ENCODE assay signal across 10 mouse cellular contexts in the genomic region with DNA sequence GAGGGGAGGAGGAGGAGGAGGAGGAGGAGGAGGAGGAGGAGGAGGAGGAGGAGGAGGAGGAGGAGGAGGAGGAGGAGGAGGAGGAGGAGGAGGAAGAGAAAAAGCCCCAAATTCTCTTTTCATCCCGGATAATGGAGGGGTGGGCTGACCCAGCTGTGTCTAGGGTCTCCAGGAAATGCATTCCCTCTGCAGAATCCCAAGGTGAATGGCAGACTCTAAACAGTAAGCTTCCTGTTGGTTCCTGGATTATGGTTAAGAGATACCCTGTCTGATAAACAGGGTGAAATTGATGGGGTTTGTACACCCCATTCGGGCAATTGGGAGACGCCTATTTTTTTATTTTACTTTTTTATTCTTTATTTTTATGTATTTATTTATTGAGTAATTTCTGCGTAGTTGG. TPM values are rescaled to one million over a fixed set of nuclear protein-coding genes. Genes with fewer than 3 reads are reported as not detected.
A peak's percentile ranks its signal among the peaks of the same experiment; 100 is the strongest.
DNase-seq lines count a peak whose midpoint lies in the region; ATAC-seq and TF ChIP-seq lines count a peak whose summit lies in the region.
"Had no signal": no experiment of that assay in that cellular context is flagged by ENCODE, and none has a peak within 500 bp of the region (broad histone marks: within the 10 kb centered on the region; RNA-seq: fewer than 3 reads in every experiment).

No protein-coding gene starts in this region.

- peak overlapping the region; percentile 64 for H3K4me3 ChIP-seq in forebrain, embryonic 10.5 days
- no peak overlapping the region; the same call in 1 of the 2 replicates for H3K4me3 ChIP-seq in forebrain, embryonic 11.5 days (ENCODE audit: low read depth, low read length)
- peak overlapping the region; percentile 22 for H3K4me3 ChIP-seq in forebrain, embryonic 16.5 days (replicated peaks; ENCODE audit: low read length)
- peak overlapping the region; percentile 57 for H3K4me3 ChIP-seq in midbrain, embryonic 12.5 days

- no peaks in the 10 kb centered on the region for H3K27me3 ChIP-seq in forebrain, embryonic 10.5 days (ENCODE audit: poor library complexity, severe bottlenecking)
- H3K27me3 ChIP-seq in forebrain, embryonic 11.5 days (ENCODE audit: control insufficient read depth, insufficient read depth, low read length), result no peaks in the 10 kb centered on the region
- H3K27me3 ChIP-seq in forebrain, embryonic 16.5 days (replicated peaks; ENCODE audit: control insufficient read depth, insufficient read depth, low read length), result no peaks in the 10 kb centered on the region
- H3K27me3 ChIP-seq in midbrain, embryonic 12.5 days, result no peaks in the 10 kb centered on the region
- H3K27me3 ChIP-seq: embryonic facial prominence, embryonic 13.5 days had no signal

- H3K9me3 ChIP-seq in forebrain, embryonic 10.5 days, result no peaks in the 10 kb centered on the region; the same call in 1 of the 2 replicates
- no peaks in the 10 kb centered on the region for H3K9me3 ChIP-seq in forebrain, embryonic 11.5 days (ENCODE audit: control insufficient read depth, low read length)
- peaks cover under 1% of the 10 kb centered on the region; the same call in 1 of the 2 replicates for H3K9me3 ChIP-seq in forebrain, embryonic 16.5 days (ENCODE audit: control insufficient read depth, low read length)
- H3K9me3 ChIP-seq in midbrain, embryonic 12.5 days, result no peaks in the 10 kb centered on the region
- H3K9me3 ChIP-seq: embryonic facial prominence, embryonic 13.5 days had no signal

- peak overlapping the region; percentile 85 for H3K27ac ChIP-seq in forebrain, embryonic 10.5 days
- H3K27ac ChIP-seq in forebrain, embryonic 11.5 days (ENCODE audit: low read depth, low read length), result no peak overlapping the region
- H3K27ac ChIP-seq in forebrain, embryonic 16.5 days (ENCODE audit: low read length), result no peak overlapping the region
- no peak overlapping the region for H3K27ac ChIP-seq in midbrain, embryonic 12.5 days (replicated peaks)

- TF ChIP-seq CTCF in brain, embryonic 14.5 days (IDR thresholded peaks at IDR 0.05; ENCODE audit: borderline replicate concordance, extremely low read depth, insufficient read depth, insufficient read length), result no peak

- DNase-seq in forebrain, embryonic 10.5 days (ENCODE audit: extremely low spot score, low spot score), result no peak
- no peak for DNase-seq in forebrain, embryonic 11.5 days (ENCODE audit: low spot score)
- peak; percentile 4 for DNase-seq in brain, embryonic 14.5 days (ENCODE audit: low read depth)
- DNase-seq in gastrocnemius, postnatal 36 days, result no peak
- DNase-seq in left cerebral cortex, postnatal 36 days (ENCODE audit: low spot score in 2 of 2), result no peak
- DNase-seq in layer of hippocampus, adult 8-10 months (ENCODE audit: low spot score in 2 of 2), result no peak

- H3K4me1 ChIP-seq in forebrain, embryonic 10.5 days, result no peaks in the 10 kb centered on the region
- no peaks in the 10 kb centered on the region for H3K4me1 ChIP-seq in forebrain, embryonic 11.5 days (replicated peaks; ENCODE audit: control insufficient read depth, insufficient read depth, low read length)
- H3K4me1 ChIP-seq in forebrain, embryonic 16.5 days (replicated peaks; ENCODE audit: control insufficient read depth, insufficient read depth, low read length), result 0 out of 2 replicates have a peak, but pooled peaks cover 2% of the 10 kb centered on the region
- no peaks in the 10 kb centered on the region for H3K4me1 ChIP-seq in midbrain, embryonic 12.5 days
- H3K4me1 ChIP-seq: embryonic facial prominence, embryonic 13.5 days had no signal

- no peak; the same call in 1 of the 2 replicates for ATAC-seq in forebrain, embryonic 11.5 days (replicated peaks; ENCODE audit: low FRiP score)
- peak; percentile 16; the same call in 1 of the 2 replicates for ATAC-seq in forebrain, embryonic 16.5 days
- ATAC-seq in midbrain, embryonic 12.5 days (ENCODE audit: low FRiP score, low read depth), result peak; percentile 25; the same call in 1 of the 2 replicates

- intact Hi-C loops in gastrocnemius, postnatal 36 days (cut with DNase I), result loop anchor here (10.0 kb wide), 2 partner anchors 201 to 241 kb away; partner anchors contain the start of genes 2610021A01Rik and Zfp788
- intact Hi-C loops in left cerebral cortex, postnatal 36 days (cut with DNase I), result no loop called here

- no peak overlapping the region for H3K9ac ChIP-seq in forebrain, embryonic 11.5 days (ENCODE audit: low read length)
- H3K9ac ChIP-seq in forebrain, embryonic 16.5 days (replicated peaks; ENCODE audit: low read depth, low read length), result no peak overlapping the region
- no peak overlapping the region for H3K9ac ChIP-seq in midbrain, embryonic 12.5 days (replicated peaks)

- H3K4me2 ChIP-seq in forebrain, embryonic 11.5 days (ENCODE audit: low read depth, low read length, severe bottlenecking), result no peak overlapping the region
- peak overlapping the region; percentile 32; the same call in 1 of the 2 replicates for H3K4me2 ChIP-seq in forebrain, embryonic 16.5 days (ENCODE audit: low read length)
- peak overlapping the region; percentile 56 for H3K4me2 ChIP-seq in midbrain, embryonic 12.5 days (replicated peaks)

- TF ChIP-seq POLR2A in brain, embryonic 14.5 days (IDR thresholded peaks at IDR 0.05; ENCODE audit: borderline replicate concordance, extremely low read depth, insufficient read depth, insufficient read length, poor library complexity, severe bottlenecking), result no peak

- 0 out of 2 replicates have a peak, but pooled peaks cover 5% of the 10 kb centered on the region for H3K36me3 ChIP-seq in forebrain, embryonic 10.5 days (replicated peaks)
- H3K36me3 ChIP-seq in forebrain, embryonic 11.5 days (ENCODE audit: control insufficient read depth, insufficient read depth, low read length), result no peaks in the 10 kb centered on the region
- H3K36me3 ChIP-seq in forebrain, embryonic 16.5 days (ENCODE audit: control insufficient read depth, insufficient read depth), result no peaks in the 10 kb centered on the region
- H3K36me3 ChIP-seq in midbrain, embryonic 12.5 days, result no peaks in the 10 kb centered on the region
- H3K36me3 ChIP-seq: embryonic facial prominence, embryonic 13.5 days had no signal

- 69% methylated on average over 4 of the region's 4 CpGs for WGBS in forebrain, embryonic 10.5 days
- 78% methylated on average over 4 of the region's 4 CpGs for WGBS in forebrain, embryonic 11.5 days
- 73% methylated on average over 4 of the region's 4 CpGs for WGBS in forebrain, embryonic 16.5 days
- WGBS in midbrain, embryonic 12.5 days, result 71% methylated on average over 4 of the region's 4 CpGs

RNA-seq across cellular contexts. Expression of gene AI987944, which starts 1.0 kb away (rescaled TPM):
- 11.5 and 12.9 TPM in 2 replicates for polyA plus RNA-seq in forebrain, embryonic 10.5 days (2016; fragmentation: Nextera tagmentation; extraction: Ambion mirVana)
- 10.5 and 11.1 TPM in 2 replicates for polyA plus RNA-seq in forebrain, embryonic 11.5 days (2014; fragmentation: Nextera tagmentation; extraction: Ambion mirVana)
- polyA plus RNA-seq in brain, embryonic 14.5 days (2012; rRNA removed), result 3.9 and 4.0 TPM in 2 replicates
- polyA plus RNA-seq in forebrain, embryonic 16.5 days (2015; fragmentation: Nextera tagmentation; extraction: Ambion mirVana), result 8.8 and 10.2 TPM in 2 replicates
- 8.5 and 9.2 TPM in 2 replicates for polyA plus RNA-seq in midbrain, embryonic 12.5 days (2016; fragmentation: Nextera tagmentation; extraction: Ambion mirVana)
- 10 to 100 TPM in 1 of 2 experiments, 1 to 10 TPM in 1; 9.5 to 10.4 TPM for total RNA-seq in gastrocnemius, postnatal 36 days (2021)
- total RNA-seq in left cerebral cortex, postnatal 36 days (2021), result 10 to 100 TPM in 1 of 2 experiments, 1 to 10 TPM in 1; 8.6 to 10.1 TPM
- total RNA-seq in layer of hippocampus, adult 8-10 months (2022), result 10 to 100 TPM; 11.9 to 14.4 (median 13.3) TPM

RNA-seq across cellular contexts. Expression of gene Vmn2r57, which starts 54.4 kb away (rescaled TPM):
- 0.06 and 0.16 TPM in 2 replicates for polyA plus RNA-seq in forebrain, embryonic 10.5 days (2016; fragmentation: Nextera tagmentation; extraction: Ambion mirVana)
- polyA plus RNA-seq in forebrain, embryonic 11.5 days (2014; fragmentation: Nextera tagmentation; extraction: Ambion mirVana), result 0.19 and 0.27 TPM in 2 replicates
- 0.15 and 0.23 TPM in 2 replicates for polyA plus RNA-seq in brain, embryonic 14.5 days (2012; rRNA removed)
- 0.29 and 0.48 TPM in 2 replicates for polyA plus RNA-seq in forebrain, embryonic 16.5 days (2015; fragmentation: Nextera tagmentation; extraction: Ambion mirVana)
- polyA plus RNA-seq in midbrain, embryonic 12.5 days (2016; fragmentation: Nextera tagmentation; extraction: Ambion mirVana), result 0.11 and 0.38 TPM in 2 replicates
- under 1 TPM; 0.17 to 0.18 TPM for total RNA-seq in gastrocnemius, postnatal 36 days (2021)
- under 1 TPM; 0.32 to 0.44 TPM for total RNA-seq in left cerebral cortex, postnatal 36 days (2021)
- under 1 TPM; 0.55 to 0.73 (median 0.60) TPM for total RNA-seq in layer of hippocampus, adult 8-10 months (2022)
- polyA plus RNA-seq: lung, postnatal 0 days had no signal
